Mouse (Mus musculus) myocyte (in vitro differentiated cells): ENCODE data around the gene Cep95.
"Not testable (repeated sequence)": the region's sequence is repeated elsewhere in the genome, so short reads cannot be mapped to it uniquely, and the experiment has no call there.

Experiments used
- CEBPB ChIP-seq: IDR thresholded peaks from 2 replicates; pipeline ENCODE4 v1.6.1; 2011; ENCODE audit warnings: mild to moderate bottlenecking, moderate library complexity; ENCODE audit not compliant: poor library complexity, insufficient read depth, severe bottlenecking
- E2F4 ChIP-seq: IDR thresholded peaks from one replicate; pipeline ENCODE4 v1.6.1; 2011; ENCODE audit warnings: mild to moderate bottlenecking, control low read depth, moderate library complexity; ENCODE audit not compliant: insufficient read depth
- MAX ChIP-seq: IDR thresholded peaks from one replicate; pipeline ENCODE4 v1.6.1; 2011; ENCODE audit warnings: low read depth, mild to moderate bottlenecking, control low read depth
- MYOD1 ChIP-seq, 3 experiments: IDR thresholded peaks; one replicate each; pipeline ENCODE4 v1.6.1; 2011; ENCODE audit warnings: control low read depth in 2 of 3, low read depth in 2 of 3, mild to moderate bottlenecking in 2 of 3, moderate library complexity in 1 of 3; ENCODE audit not compliant: insufficient read length in 2 of 3, control insufficient read depth in 1 of 3
- MYOG ChIP-seq, 3 experiments: IDR thresholded peaks; one replicate each; pipeline ENCODE4 v1.6.1; 2011; ENCODE audit warnings: control low read depth in 2 of 3, low read depth in 2 of 3, mild to moderate bottlenecking in 2 of 3; ENCODE audit not compliant: insufficient read length in 2 of 3, control insufficient read depth in 1 of 3, insufficient read depth in 1 of 3
- POLR2A ChIP-seq: IDR thresholded peaks from one replicate; pipeline ENCODE4 v1.6.1; 2011; ENCODE audit warnings: low read depth, mild to moderate bottlenecking, control low read depth, moderate library complexity; ENCODE audit not compliant: insufficient read length
- TCF12 ChIP-seq: IDR thresholded peaks from one replicate; pipeline ENCODE4 v1.6.1; 2011; ENCODE audit warnings: mild to moderate bottlenecking, control low read depth; ENCODE audit not compliant: poor library complexity, insufficient read depth, severe bottlenecking
- TCF3 ChIP-seq: IDR thresholded peaks from one replicate; pipeline ENCODE4 v1.6.1; 2011; ENCODE audit warnings: low read depth, control low read depth; ENCODE audit not compliant: insufficient read length

- TF ChIP-seq CEBPB; POLR2A; TCF12; MYOD1 (IDR thresholded peaks at IDR 0.05; ENCODE audit: control insufficient read depth in 1 of 3, insufficient read length in 2 of 3, low read depth in 2 of 3); E2F4; TCF3; MAX; MYOG (IDR thresholded peaks at IDR 0.05; ENCODE audit: control insufficient read depth in 1 of 3, insufficient read depth in 1 of 3, insufficient read length in 2 of 3, low read depth in 2 of 3): not testable (repeated sequence)
Measured at GRCm38 (mm10) chr11:106782271-106782670, 6.8 kb upstream of the Cep95 start.
